Mouse (Mus musculus) intestine, embryonic 14.5 days (tissue): Measurements from ENCODE around the gene Emc8. TPM values are rescaled to one million over a fixed set of nuclear protein-coding genes. Genes with fewer than 3 reads are reported as not detected.

Experiments used
- ATAC-seq: fragments of 200-750 bp; cut with Nextera tagmentation; replicated peaks from 2 replicates; pipeline ENCODE4 v1.8.0; 2017; ENCODE audit warnings: low read depth, moderate number of reproducible peaks, moderate TSS enrichment, moderate library complexity; ENCODE audit not compliant: low FRiP score, low TSS enrichment
- DNase-seq: peaks from one replicate; pipeline ENCODE4 v3.0.0-alpha.2; 2018; ENCODE audit warnings: low spot score
- H3K27ac ChIP-seq: fragments of 300-500 bp; sonication (generic); 2 replicates; pipeline ENCODE4 v1.5.1; 2014; ENCODE audit warnings: low read depth, mild to moderate bottlenecking, control low read depth
- H3K27me3 ChIP-seq: fragments of 300-500 bp; sonication (generic); replicated peaks from 2 replicates; pipeline ENCODE4 v1.6.1; 2014; ENCODE audit warnings: low read length, control low read depth; ENCODE audit not compliant: control insufficient read depth, insufficient read depth
- H3K36me3 ChIP-seq: fragments of 300-500 bp; sonication (generic); 2 replicates; pipeline ENCODE4 v1.6.1; 2014; ENCODE audit warnings: low read length, control low read depth; ENCODE audit not compliant: control insufficient read depth, insufficient read depth
- H3K4me1 ChIP-seq: fragments of 300-500 bp; sonication (generic); replicated peaks from 2 replicates; pipeline ENCODE4 v1.6.1; 2014; ENCODE audit warnings: low read length, control low read depth, mixed read lengths; ENCODE audit not compliant: control insufficient read depth, insufficient read depth
- H3K4me2 ChIP-seq: fragments of 300-500 bp; sonication (generic); 2 replicates; pipeline ENCODE4 v1.6.1; 2014; ENCODE audit warnings: low read length
- H3K4me3 ChIP-seq: fragments of 300-500 bp; sonication (generic); 2 replicates; pipeline ENCODE4 v1.5.1; 2014; ENCODE audit warnings: low read depth, low read length, control low read depth, mixed read lengths
- H3K9ac ChIP-seq: fragments of 300-500 bp; sonication (generic); 2 replicates; pipeline ENCODE4 v1.6.1; 2014; ENCODE audit warnings: mild to moderate bottlenecking, low read length
- H3K9me3 ChIP-seq: fragments of 300-500 bp; sonication (generic); 2 replicates; pipeline ENCODE4 v1.6.1; 2016; ENCODE audit warnings: low read length, control low read depth; ENCODE audit not compliant: control insufficient read depth
- WGBS: fragments of 180-500 bp; shearing (Covaris S2); extraction: QIAGEN DNeasy Blood & Tissue Kit; methylation state at CpG from one replicate; pipeline ENCODE4 v1.1.7; 2014; 5-methylcytosine and 5-hydroxymethylcytosine counted together
- polyA plus RNA-seq: library from polyadenylated mRNA; unstranded; fragments of >200 nt; fragmentation: Nextera tagmentation; extraction: Ambion mirVana; gene quantifications from 2 replicates; pipeline ENCODE4 v1.2.1, GENCODE M21; 2014

The Emc8 gene
- polyA plus RNA-seq = 290 and 294 TPM in 2 replicates

GRCm38 (mm10) chr8:120668374-120668905 lies at the start of gene Emc8:
Emc8 (minus strand) TSS chr8:120668573.
- ATAC-seq = no peak
- under 1% methylated on average over 49 of the region's 51 CpGs for WGBS
- peak within 1 kb of the TSS; percentile 99 for H3K4me3 ChIP-seq
- H3K27ac ChIP-seq = peak within 1 kb of the TSS; percentile 84
- peaks cover 24% of the 10 kb centered on the region for H3K4me1 ChIP-seq
- H3K36me3 ChIP-seq = peaks cover 41% of the 10 kb centered on the region
- H3K9ac ChIP-seq = peak within 1 kb of the TSS; percentile 96
- H3K4me2 ChIP-seq = peak within 1 kb of the TSS; percentile 89
- no peaks in the 10 kb centered on the region for H3K27me3 ChIP-seq
- DNase-seq = no peak
- no peaks in the 10 kb centered on the region for H3K9me3 ChIP-seq

GRCm38 (mm10) chr8:120715996-120716680 lies 47.8 kb upstream of the Emc8 start:
- WGBS = 76% methylated on average over 15 of the region's 15 CpGs
- no peak for ATAC-seq
- Histone ChIP-seq H3K4me1 (no peaks in the 10 kb centered on the region), H3K4me3 (no peak overlapping the region), H3K9ac (no peak overlapping the region), H3K9me3 (no peaks in the 10 kb centered on the region), H3K4me2 (no peak overlapping the region), H3K27ac (no peak overlapping the region), H3K36me3 (no peaks in the 10 kb centered on the region), H3K27me3 (no peaks in the 10 kb centered on the region)
- no peak for DNase-seq

GRCm38 (mm10) chr8:120715200-120715599 lies 46.8 kb upstream of the Emc8 start:
- DNase-seq (no peak), ATAC-seq (no peak)
- Histone ChIP-seq H3K4me1 (no peaks in the 10 kb centered on the region), H3K9ac (no peak overlapping the region), H3K36me3 (no peaks in the 10 kb centered on the region), H3K4me3 (no peak overlapping the region), H3K9me3 (no peaks in the 10 kb centered on the region), H3K27me3 (no peaks in the 10 kb centered on the region), H3K4me2 (no peak overlapping the region), H3K27ac (no peak overlapping the region)
- WGBS = 70% methylated on average over 6 of the region's 6 CpGs

GRCm38 (mm10) chr8:120709176-120709575 lies 40.8 kb upstream of the Emc8 start:
- no peaks in the 10 kb centered on the region for H3K27me3 ChIP-seq

DNA sequence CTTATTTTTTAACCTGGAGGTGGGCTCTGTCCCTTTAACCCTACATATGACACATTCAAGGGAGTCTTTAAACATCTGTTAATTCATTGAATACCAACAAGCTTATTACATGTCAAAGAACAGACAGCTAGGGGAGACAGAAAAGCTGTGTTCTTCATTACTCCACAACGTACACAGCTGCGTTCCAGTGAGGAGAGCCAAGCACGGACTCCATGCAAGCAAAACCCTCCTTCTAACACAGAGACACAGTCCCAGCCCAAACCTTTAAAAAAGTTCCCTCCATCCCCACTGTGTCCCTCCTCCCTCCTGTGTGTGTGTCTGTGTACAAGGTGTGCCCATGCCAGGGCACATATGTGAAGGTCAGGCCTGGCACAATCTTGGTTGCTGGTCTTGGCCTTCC lies 37.8 kb upstream of the Emc8 start:
- 59% methylated on average over 3 of the region's 3 CpGs for WGBS
- Histone ChIP-seq H3K4me2 (no peak overlapping the region), H3K27ac (no peak overlapping the region), H3K36me3 (no peaks in the 10 kb centered on the region), H3K9ac (no peak overlapping the region), H3K27me3 (no peaks in the 10 kb centered on the region), H3K9me3 (no peaks in the 10 kb centered on the region), H3K4me3 (no peak overlapping the region), H3K4me1 (no peaks in the 10 kb centered on the region)
- ATAC-seq (no peak), DNase-seq (no peak)

More at GRCm38 (mm10) chr8:120709176-120709575, 40.8 kb upstream of the Emc8 start:
- 72% methylated on average over 10 of the region's 10 CpGs for WGBS
- H3K4me3 ChIP-seq = no peak overlapping the region
- no peak overlapping the region for H3K4me2 ChIP-seq
- ATAC-seq (no peak), DNase-seq (no peak)
- H3K4me1 ChIP-seq = no peaks in the 10 kb centered on the region
- H3K9me3 ChIP-seq = no peaks in the 10 kb centered on the region
- no peak overlapping the region for H3K9ac ChIP-seq
- H3K27ac ChIP-seq = no peak overlapping the region
- no peaks in the 10 kb centered on the region for H3K36me3 ChIP-seq

GRCm38 (mm10) chr8:120705163-120705562 lies 36.8 kb upstream of the Emc8 start:
- H3K36me3 ChIP-seq = no peaks in the 10 kb centered on the region
- no peaks in the 10 kb centered on the region for H3K9me3 ChIP-seq
- no peak overlapping the region for H3K4me3 ChIP-seq
- ATAC-seq = no peak
- H3K27ac ChIP-seq = no peak overlapping the region
- WGBS = 83% methylated on average over 15 of the region's 15 CpGs
- H3K27me3 ChIP-seq = no peaks in the 10 kb centered on the region
- H3K4me1 ChIP-seq = no peaks in the 10 kb centered on the region
- H3K4me2 ChIP-seq = no peak overlapping the region
- no peak overlapping the region for H3K9ac ChIP-seq
- DNase-seq = no peak

DNA sequence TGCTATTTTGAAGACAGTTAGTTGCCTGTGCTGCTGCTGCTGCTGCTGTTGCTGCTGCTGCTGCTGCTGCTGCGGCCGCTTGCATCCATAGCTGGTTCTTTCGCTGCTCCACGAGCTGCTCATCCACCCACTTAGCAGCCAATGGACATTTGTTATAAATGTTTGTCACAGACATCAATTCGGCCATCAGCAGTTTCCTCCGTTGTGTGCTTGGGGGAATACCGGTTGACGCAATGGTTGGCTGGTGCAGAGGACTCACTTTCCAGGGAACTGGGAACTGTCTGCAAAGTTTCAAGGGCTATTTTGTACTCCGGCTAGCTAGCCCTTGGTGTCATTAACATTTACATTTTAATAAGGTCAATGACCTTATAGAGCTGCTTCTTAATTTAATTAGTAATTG lies 35.8 kb upstream of the Emc8 start:
- Histone ChIP-seq H3K27ac (no peak overlapping the region), H3K4me2 (no peak overlapping the region), H3K4me3 (no peak overlapping the region), H3K9me3 (no peaks in the 10 kb centered on the region), H3K4me1 (no peaks in the 10 kb centered on the region), H3K36me3 (no peaks in the 10 kb centered on the region), H3K9ac (no peak overlapping the region), H3K27me3 (no peaks in the 10 kb centered on the region)
- WGBS = 28% methylated on average over 9 of the region's 9 CpGs
- DNase-seq = no peak
- no peak for ATAC-seq

GRCm38 (mm10) chr8:120701758-120702465 lies 33.5 kb upstream of the Emc8 start:
- no peak overlapping the region for H3K9ac ChIP-seq
- DNase-seq = no peak
- H3K27ac ChIP-seq = no peak overlapping the region
- H3K36me3 ChIP-seq = no peaks in the 10 kb centered on the region
- no peaks in the 10 kb centered on the region for H3K9me3 ChIP-seq
- no peak overlapping the region for H3K4me2 ChIP-seq
- no peaks in the 10 kb centered on the region for H3K27me3 ChIP-seq
- 55% methylated on average over 19 of the region's 19 CpGs for whole genome bisulfite sequencing
- 0 out of 2 replicates have a peak, but pooled peaks have one; percentile 23 for ATAC-seq
- H3K4me1 ChIP-seq = peaks cover 17% of the 10 kb centered on the region
- H3K4me3 ChIP-seq = no peak overlapping the region
